Mouse (Mus musculus): ENCODE results near the gene Ccdc33. TPM values are rescaled to one million over a fixed set of nuclear protein-coding genes. Genes with fewer than 3 reads are reported as not detected.

The Ccdc33 gene
- total RNA-seq, 1 experiment: 0.13 TPM

GRCm38 (mm10) chr9:58018385-58018784 lies 100.2 kb downstream of the Ccdc33 start:
- peaks cover 3 to 4% of the 10 kb centered on the region in 2 experiments for H3K4me1 ChIP-seq (ENCODE audit: control insufficient read depth in 2 of 2, insufficient read depth in 2 of 2, low read length in 2 of 2, poor library complexity in 1 of 2)
- H3K9me3 ChIP-seq (ENCODE audit: control insufficient read depth, insufficient read depth, low read depth, low read length): no peaks in the 10 kb centered on the region
- H3K27ac ChIP-seq (ENCODE audit: insufficient read depth, low read depth, low read length, poor library complexity, severe bottlenecking): no peak overlapping the region
- in situ Hi-C loops (cut with MboI; ENCODE audit: low sequenced_read_pairs in 2 of 2, unreplicated experiment in 2 of 2): no loop called here
- TF ChIP-seq CHD2 (IDR thresholded peaks at IDR 0.05; ENCODE audit: low read depth, low read length) (no peak), ZNF384 (IDR thresholded peaks at IDR 0.05; ENCODE audit: low read depth, low read length) (no peak), MAFK (IDR thresholded peaks at IDR 0.05; ENCODE audit: insufficient read depth, low read depth, low read length) (no peak), HCFC1 (IDR thresholded peaks at IDR 0.05; ENCODE audit: borderline replicate concordance, insufficient read depth, low read length) (no peak), ZC3H11A (IDR thresholded peaks at IDR 0.05; ENCODE audit: borderline replicate concordance, low read depth, low read length) (no peak)
- H3K36me3 ChIP-seq (ENCODE audit: control insufficient read depth, insufficient read depth, low read length, poor library complexity, severe bottlenecking): no peaks in the 10 kb centered on the region
- H3K4me3 ChIP-seq (ENCODE audit: insufficient read depth in 1 of 2, low read depth in 1 of 2, low read length in 2 of 2, poor library complexity in 1 of 2, severe bottlenecking in 1 of 2): no peak overlapping the region
- no peak for DNase-seq (ENCODE audit: low read depth, low spot score)
- H3K9ac ChIP-seq (ENCODE audit: insufficient read depth, low read depth, low read length, poor library complexity, severe bottlenecking): no peak overlapping the region

GRCm38 (mm10) chr9:58016962-58017361 lies 101.7 kb downstream of the Ccdc33 start:
- Histone ChIP-seq H3K4me1 (ENCODE audit: control insufficient read depth in 2 of 2, insufficient read depth in 2 of 2, low read length in 2 of 2, poor library complexity in 1 of 2) (peaks cover 10 to 14% of the 10 kb centered on the region in 2 experiments), H3K36me3 (ENCODE audit: control insufficient read depth, insufficient read depth, low read length, poor library complexity, severe bottlenecking) (no peaks in the 10 kb centered on the region), H3K4me3 (ENCODE audit: insufficient read depth in 1 of 2, low read depth in 1 of 2, low read length in 2 of 2, poor library complexity in 1 of 2, severe bottlenecking in 1 of 2) (no peak overlapping the region), H3K27ac (ENCODE audit: insufficient read depth, low read depth, low read length, poor library complexity, severe bottlenecking) (no peak overlapping the region), H3K9me3 (ENCODE audit: control insufficient read depth, insufficient read depth, low read depth, low read length) (no peaks in the 10 kb centered on the region), H3K9ac (ENCODE audit: insufficient read depth, low read depth, low read length, poor library complexity, severe bottlenecking) (no peak overlapping the region)
- DNase-seq (ENCODE audit: low read depth, low spot score): no peak
- TF ChIP-seq ZC3H11A (IDR thresholded peaks at IDR 0.05; ENCODE audit: borderline replicate concordance, low read depth, low read length) (no peak), CHD2 (IDR thresholded peaks at IDR 0.05; ENCODE audit: low read depth, low read length) (no peak), MAFK (IDR thresholded peaks at IDR 0.05; ENCODE audit: insufficient read depth, low read depth, low read length) (no peak), HCFC1 (IDR thresholded peaks at IDR 0.05; ENCODE audit: borderline replicate concordance, insufficient read depth, low read length) (no peak), ZNF384 (IDR thresholded peaks at IDR 0.05; ENCODE audit: low read depth, low read length) (no peak)
- in situ Hi-C loops (cut with MboI; ENCODE audit: low sequenced_read_pairs in 2 of 2, unreplicated experiment in 2 of 2): no loop called here

GRCm38 (mm10) chr9:58015856-58016255 lies 102.8 kb downstream of the Ccdc33 start:
- no peaks in the 10 kb centered on the region for H3K9me3 ChIP-seq (ENCODE audit: control insufficient read depth, insufficient read depth, low read depth, low read length)
- DNase-seq (ENCODE audit: low read depth, low spot score): no peak
- TF ChIP-seq HCFC1 (IDR thresholded peaks at IDR 0.05; ENCODE audit: borderline replicate concordance, insufficient read depth, low read length): no peak
- TF ChIP-seq MAFK (IDR thresholded peaks at IDR 0.05; ENCODE audit: insufficient read depth, low read depth, low read length): no peak
- TF ChIP-seq ZNF384 (IDR thresholded peaks at IDR 0.05; ENCODE audit: low read depth, low read length): no peak
- no peak overlapping the region for H3K27ac ChIP-seq (ENCODE audit: insufficient read depth, low read depth, low read length, poor library complexity, severe bottlenecking)
- H3K36me3 ChIP-seq (ENCODE audit: control insufficient read depth, insufficient read depth, low read length, poor library complexity, severe bottlenecking): no peaks in the 10 kb centered on the region
- in situ Hi-C loops (cut with MboI; ENCODE audit: low sequenced_read_pairs in 2 of 2, unreplicated experiment in 2 of 2): no loop called here
- H3K4me3 ChIP-seq (ENCODE audit: insufficient read depth in 1 of 2, low read depth in 1 of 2, low read length in 2 of 2, poor library complexity in 1 of 2, severe bottlenecking in 1 of 2): no peak overlapping the region
- H3K9ac ChIP-seq (ENCODE audit: insufficient read depth, low read depth, low read length, poor library complexity, severe bottlenecking): no peak overlapping the region
- H3K4me1 ChIP-seq (ENCODE audit: control insufficient read depth in 2 of 2, insufficient read depth in 2 of 2, low read length in 2 of 2, poor library complexity in 1 of 2): peaks cover 16 to 21% of the 10 kb centered on the region in 2 experiments

- in situ Hi-C loops (cut with MboI; ENCODE audit: low sequenced_read_pairs in 2 of 2, unreplicated experiment in 2 of 2): no loop called here
These were observed 104.0 kb downstream of the Ccdc33 start for GRCm38 (mm10) chr9:58014393-58015160.

More at GRCm38 (mm10) chr9:58014393-58015160, 104.0 kb downstream of the Ccdc33 start:
- Histone ChIP-seq H3K9me3 (ENCODE audit: control insufficient read depth, insufficient read depth, low read depth, low read length) (no peaks in the 10 kb centered on the region), H3K4me1 (ENCODE audit: control insufficient read depth in 2 of 2, insufficient read depth in 2 of 2, low read length in 2 of 2, poor library complexity in 1 of 2) (peaks cover 16 to 23% of the 10 kb centered on the region in 2 experiments), H3K27ac (ENCODE audit: insufficient read depth, low read depth, low read length, poor library complexity, severe bottlenecking) (no peak overlapping the region), H3K9ac (ENCODE audit: insufficient read depth, low read depth, low read length, poor library complexity, severe bottlenecking) (no peak overlapping the region), H3K36me3 (ENCODE audit: control insufficient read depth, insufficient read depth, low read length, poor library complexity, severe bottlenecking) (no peaks in the 10 kb centered on the region), H3K4me3 (ENCODE audit: insufficient read depth in 1 of 2, low read depth in 1 of 2, low read length in 2 of 2, poor library complexity in 1 of 2, severe bottlenecking in 1 of 2) (no peak overlapping the region)
- TF ChIP-seq CHD2 (IDR thresholded peaks at IDR 0.05; ENCODE audit: low read depth, low read length) (no peak), HCFC1 (IDR thresholded peaks at IDR 0.05; ENCODE audit: borderline replicate concordance, insufficient read depth, low read length) (no peak), ZC3H11A (IDR thresholded peaks at IDR 0.05; ENCODE audit: borderline replicate concordance, low read depth, low read length) (no peak), ZNF384 (IDR thresholded peaks at IDR 0.05; ENCODE audit: low read depth, low read length) (no peak), MAFK (IDR thresholded peaks at IDR 0.05; ENCODE audit: insufficient read depth, low read depth, low read length) (no peak)
- DNase-seq (ENCODE audit: low read depth, low spot score): no peak
